Mouse (Mus musculus) CH12.LX (cell line): Measurements from ENCODE around the gene Ttll5. TPM values are rescaled to one million over a fixed set of nuclear protein-coding genes. Genes with fewer than 3 reads are reported as not detected.

Source experiments
- DNase-seq: peaks from one replicate; pipeline ENCODE4 v3.0.0-alpha.2; 2013; ENCODE audit errors: extremely low read depth
- H3K27ac ChIP-seq: 2 replicates; pipeline ENCODE4 v1.5.1; 2012; ENCODE audit warnings: low read depth, mild to moderate bottlenecking, control low read depth, moderate library complexity; ENCODE audit not compliant: insufficient read depth
- H3K27me3 ChIP-seq: replicated peaks from 2 replicates; pipeline ENCODE3; 2012; ENCODE audit warnings: inconsistent platforms
- H3K36me3 ChIP-seq, 2 experiments: replicated peaks in 1 of 2; 2 replicates each; pipeline versions ENCODE3 to v1.6.1; 2012; ENCODE audit warnings: inconsistent platforms in 1 of 2, low read length in 1 of 2, mild to moderate bottlenecking in 1 of 2, mixed read lengths in 1 of 2, moderate library complexity in 1 of 2; ENCODE audit not compliant: control insufficient read depth in 1 of 2, insufficient read depth in 1 of 2
- H3K4me1 ChIP-seq, 2 experiments: 2 replicates each; pipeline ENCODE4 v1.6.1; 2012; ENCODE audit warnings: inconsistent platforms in 1 of 2, moderate library complexity in 1 of 2; ENCODE audit not compliant: insufficient read depth in 2 of 2, control insufficient read depth in 1 of 2
- H3K4me2 ChIP-seq: 2 replicates; pipeline ENCODE4 v1.6.1; 2012; ENCODE audit warnings: low read depth, mild to moderate bottlenecking, control low read depth; ENCODE audit not compliant: poor library complexity, insufficient read depth, severe bottlenecking
- H3K4me3 ChIP-seq, 3 experiments: fragments of 150-350 bp in 1 of 3; sonication (generic) in 1 of 3; replicated peaks in 1 of 3; 2 replicates each; pipeline versions ENCODE3 to v1.5.1; 2011 to 2012; ENCODE audit warnings: low read depth in 2 of 3, low read length in 2 of 3, mild to moderate bottlenecking in 2 of 3, moderate library complexity in 2 of 3, control low read depth in 1 of 3, improper control_type of control experiment in 1 of 3, inconsistent platforms in 1 of 3, mixed read lengths in 1 of 3; ENCODE audit not compliant: poor library complexity in 1 of 3
- H3K79me2 ChIP-seq: replicated peaks from 2 replicates; pipeline ENCODE4 v1.6.1; 2012; ENCODE audit warnings: mild to moderate bottlenecking, moderate library complexity; ENCODE audit not compliant: control insufficient read depth, poor library complexity, insufficient read depth, severe bottlenecking; ENCODE audit errors: extremely low read depth
- H3K9ac ChIP-seq: 2 replicates; pipeline ENCODE4 v1.6.1; 2012; ENCODE audit warnings: low read depth, mild to moderate bottlenecking, control low read depth, moderate library complexity; ENCODE audit not compliant: insufficient read depth
- H3K9me3 ChIP-seq: replicated peaks from 2 replicates; pipeline ENCODE3; 2012; ENCODE audit warnings: low read length, inconsistent platforms, mixed read lengths
- CHD2 ChIP-seq: IDR thresholded peaks from 2 replicates; pipeline ENCODE4 v1.6.1; 2011; ENCODE audit warnings: low read length, improper control_type of control experiment
- ELF1 ChIP-seq: IDR thresholded peaks from 2 replicates; pipeline ENCODE4 v1.6.1; 2014; ENCODE audit warnings: low read depth, mild to moderate bottlenecking, inconsistent platforms, low read length, improper control_type of control experiment
- EP300 ChIP-seq: IDR thresholded peaks from 2 replicates; pipeline ENCODE4 v1.6.1; 2011; ENCODE audit warnings: low read length, improper control_type of control experiment
- ETS1 ChIP-seq: conservative IDR thresholded peaks from 2 replicates; pipeline ENCODE4 v1.6.1; 2012; ENCODE audit warnings: low read depth, mild to moderate bottlenecking, inconsistent platforms, low read length, improper control_type of control experiment, moderate library complexity
- IRF4 ChIP-seq: IDR thresholded peaks from 2 replicates; pipeline ENCODE4 v1.6.1; 2014; ENCODE audit warnings: low read depth, mild to moderate bottlenecking, inconsistent platforms, low read length, improper control_type of control experiment
- JUN ChIP-seq: IDR thresholded peaks from 2 replicates; pipeline ENCODE4 v1.6.1; 2011; ENCODE audit warnings: low read depth, mild to moderate bottlenecking, low read length, improper control_type of control experiment, moderate library complexity; ENCODE audit not compliant: insufficient read depth
- JUND ChIP-seq: conservative IDR thresholded peaks from 2 replicates; pipeline ENCODE4 v1.6.1; 2011; ENCODE audit warnings: low read depth, low read length, improper control_type of control experiment
- MAFK ChIP-seq: IDR thresholded peaks from 2 replicates; pipeline ENCODE4 v1.6.1; 2011; ENCODE audit warnings: low read length, improper control_type of control experiment; ENCODE audit not compliant: insufficient replicate concordance
- MAZ ChIP-seq: IDR thresholded peaks from 2 replicates; pipeline ENCODE4 v1.6.1; 2012; ENCODE audit warnings: low read depth, mild to moderate bottlenecking, inconsistent platforms, low read length, improper control_type of control experiment, moderate library complexity
- MXI1 ChIP-seq: IDR thresholded peaks from 2 replicates; pipeline ENCODE4 v1.6.1; 2011; ENCODE audit warnings: mild to moderate bottlenecking, low read depth, low read length, improper control_type of control experiment
- MYC ChIP-seq: IDR thresholded peaks from 2 replicates; pipeline ENCODE4 v1.6.1; 2011; ENCODE audit warnings: low read depth, mild to moderate bottlenecking, improper control_type of control experiment, low read length
- NELFE ChIP-seq: IDR thresholded peaks from 2 replicates; pipeline ENCODE4 v1.6.1; 2011; ENCODE audit warnings: low read depth, low read length, improper control_type of control experiment
- POLR2A ChIP-seq: IDR thresholded peaks from 2 replicates; pipeline ENCODE4 v1.6.1; 2011; ENCODE audit warnings: low read depth, mild to moderate bottlenecking, improper control_type of control experiment, low read length
- POLR2AphosphoS2 ChIP-seq: IDR thresholded peaks from 2 replicates; pipeline ENCODE4 v1.6.1; 2011; ENCODE audit warnings: low read depth, low read length, improper control_type of control experiment
- RAD21 ChIP-seq: IDR thresholded peaks from 2 replicates; pipeline ENCODE4 v1.6.1; 2011; ENCODE audit warnings: low read depth, mild to moderate bottlenecking, low read length, improper control_type of control experiment, moderate library complexity
- TCF12 ChIP-seq: IDR thresholded peaks from 2 replicates; pipeline ENCODE4 v1.6.1; 2014; ENCODE audit warnings: low read depth, mild to moderate bottlenecking, inconsistent platforms, low read length, improper control_type of control experiment
- UBTF ChIP-seq: IDR thresholded peaks from 2 replicates; pipeline ENCODE4 v1.6.1; 2012; ENCODE audit warnings: low read depth, mild to moderate bottlenecking, inconsistent platforms, low read length, improper control_type of control experiment, moderate library complexity
- USF1 ChIP-seq: IDR thresholded peaks from 2 replicates; pipeline ENCODE4 v1.6.1; 2014; ENCODE audit warnings: low read depth, mild to moderate bottlenecking, inconsistent platforms, low read length, improper control_type of control experiment
- USF2 ChIP-seq: conservative IDR thresholded peaks from 2 replicates; pipeline ENCODE4 v1.6.1; 2011; ENCODE audit warnings: low read depth, low read length, improper control_type of control experiment
- ZC3H11A ChIP-seq: IDR thresholded peaks from 2 replicates; pipeline ENCODE4 v1.6.1; 2012; ENCODE audit warnings: low read depth, mild to moderate bottlenecking, inconsistent platforms, low read length, improper control_type of control experiment
- ZNF384 ChIP-seq: IDR thresholded peaks from 2 replicates; pipeline ENCODE4 v1.6.1; 2012; ENCODE audit warnings: low read depth, low read length, improper control_type of control experiment, inconsistent platforms
- dilution Hi-C: fragments of 300-500 bp; cut with MboI; formaldehyde crosslinking; loops from 2 replicates; pipeline ENCODE4 v1.14.3; 2020; ENCODE audit warnings: low sequenced_read_pairs; ENCODE audit not compliant: extremely low pct_unique_long_range_greater_than_20kb, extremely low pct_ligation_motif_present
- in situ Hi-C: fragments of 300-500 bp; cut with MboI; formaldehyde crosslinking; loops from 3 replicates; pipeline ENCODE4 v1.14.3; 2019; ENCODE audit warnings: low sequenced_read_pairs, low pct_ligation_motif_present, low pct_unique_long_range_greater_than_20kb, mixed read lengths
- polyA plus RNA-seq: library from polyadenylated mRNA; unstranded; fragments of >175 nt; gene quantifications from 2 replicates; pipeline ENCODE4 v1.2.1, GENCODE M21; 2012; ENCODE audit warnings: low read depth; ENCODE audit not compliant: insufficient read length
- total RNA-seq, 2 experiments: library from RNA; depleted of rRNA; stranded (reverse); fragments of 300-350 nt in 1 of 2; fragments of >200 nt in 1 of 2; gene quantifications; 2 replicates each; pipeline ENCODE4 v1.2.3; 2012 to 2014

The Ttll5 gene
- total and polyA plus RNA-seq, 3 experiments = 5.7 to 14.0 (median 8.7) TPM

DNA sequence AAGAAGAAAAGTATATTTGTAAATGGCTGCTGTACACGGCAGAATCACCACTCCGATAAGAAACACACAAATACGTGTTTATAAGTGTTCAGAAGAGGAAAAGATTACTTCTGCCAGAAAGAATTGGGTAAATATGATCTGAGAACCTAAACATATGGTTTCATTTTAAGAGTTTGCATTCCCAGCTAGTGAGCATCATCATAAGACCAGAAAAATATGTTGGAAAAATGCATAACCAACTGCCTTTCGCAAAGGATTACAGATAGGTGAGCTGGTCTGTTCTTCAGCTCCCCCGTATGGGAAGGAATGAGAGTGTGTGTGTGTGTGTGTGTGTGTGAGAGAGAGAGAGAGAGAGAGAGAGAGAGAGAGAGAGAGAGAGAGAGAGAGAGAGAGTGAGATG, 186.2 kb downstream of the Ttll5 start:
- no peak for TF ChIP-seq NELFE
- no peak for TF ChIP-seq UBTF
- TF ChIP-seq IRF4 = no peak
- no peak for TF ChIP-seq TCF12
- TF ChIP-seq JUN = no peak
- no peak for TF ChIP-seq EP300
- TF ChIP-seq ZNF384 = no peak
- TF ChIP-seq RAD21 = no peak
- TF ChIP-seq, all 38 proteins: peak for 0
- Histone ChIP-seq H3K36me3 (peaks cover 0 to 19% of the 10 kb centered on the region in 2 experiments), H3K9ac (no peak overlapping the region), H3K4me1 (peaks cover 5 to 19% of the 10 kb centered on the region in 2 experiments), H3K4me2 (no peak overlapping the region), H3K4me3 (no peak overlapping the region), H3K27ac (no peak overlapping the region), H3K27me3 (no peaks in the 10 kb centered on the region), H3K9me3 (no peaks in the 10 kb centered on the region), H3K79me2 (no peaks in the 10 kb centered on the region)
- dilution Hi-C loops = no loop called here
- in situ Hi-C loops = no loop called here
- DNase-seq = no peak

DNA sequence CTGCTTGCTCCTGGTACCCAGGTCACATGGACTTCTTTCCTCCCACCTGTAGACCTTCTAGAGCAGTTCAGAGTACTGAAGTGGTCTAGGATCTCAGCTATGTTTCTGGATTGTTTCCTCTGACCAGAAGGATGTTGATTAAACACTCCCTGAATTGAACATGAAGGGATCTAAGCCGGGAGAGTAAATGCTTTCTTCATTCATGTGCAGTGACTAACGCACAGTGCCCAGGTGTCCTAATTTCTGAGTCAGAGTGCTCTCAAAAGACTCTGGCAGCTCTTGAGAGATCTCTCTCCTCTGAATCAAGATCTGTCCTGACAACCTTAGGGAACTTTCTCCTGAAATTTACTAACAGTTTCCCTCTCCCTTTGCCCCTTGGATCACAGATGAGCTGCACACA, 187.7 kb downstream of the Ttll5 start:
- Histone ChIP-seq H3K4me2 (no peak overlapping the region), H3K9ac (no peak overlapping the region), H3K4me1 (peaks cover 5 to 31% of the 10 kb centered on the region in 2 experiments), H3K36me3 (peaks cover 0 to 17% of the 10 kb centered on the region in 2 experiments), H3K27me3 (no peaks in the 10 kb centered on the region), H3K9me3 (no peaks in the 10 kb centered on the region), H3K79me2 (no peaks in the 10 kb centered on the region), H3K4me3 (no peak overlapping the region), H3K27ac (no peak overlapping the region)
- TF ChIP-seq JUND = no peak
- TF ChIP-seq USF1 = no peak
- TF ChIP-seq MYC = no peak
- no peak for TF ChIP-seq ZC3H11A
- no peak for TF ChIP-seq ELF1
- TF ChIP-seq MXI1 = no peak
- TF ChIP-seq MAFK = no peak
- TF ChIP-seq POLR2A = no peak
- no peak for TF ChIP-seq MAZ
- no peak for TF ChIP-seq IRF4
- TF ChIP-seq ETS1 = no peak
- TF ChIP-seq POLR2AphosphoS2 = no peak
- no peak for TF ChIP-seq ZNF384
- no peak for TF ChIP-seq USF2
- no peak for TF ChIP-seq CHD2
- dilution Hi-C loops = no loop called here
- DNase-seq = no peak
- in situ Hi-C loops = no loop called here
